Mouse (Mus musculus): Measurements from ENCODE around the gene Myoz1.

DNA sequence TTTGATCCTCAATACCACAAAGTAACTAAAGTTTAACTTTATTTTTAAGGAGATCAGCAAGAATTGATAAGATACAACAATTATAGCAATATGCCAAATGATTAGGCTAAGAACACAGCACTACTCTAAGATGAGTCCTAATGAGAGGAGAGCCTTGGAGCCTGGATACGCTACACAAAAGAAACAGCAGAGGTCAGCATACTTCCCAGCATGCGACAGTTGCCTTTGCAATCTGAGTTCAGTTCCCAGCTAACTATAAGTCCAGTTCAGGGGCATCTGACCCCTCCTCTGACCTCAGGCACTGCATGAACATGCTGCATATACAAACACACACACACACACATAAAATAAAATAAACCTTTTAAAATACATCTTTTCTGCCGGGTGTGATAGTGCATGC lies 10.8 kb downstream of the Myoz1 start:
- peak; percentile 3 for TF ChIP-seq CTCF (IDR thresholded peaks at IDR 0.05; ENCODE audit: low read depth, low read length)
- TF ChIP-seq EP300 (IDR thresholded peaks at IDR 0.05; ENCODE audit: insufficient read depth, low read depth, low read length): no peak
- TF ChIP-seq POLR2A (IDR thresholded peaks at IDR 0.05; ENCODE audit: insufficient read depth, low read length): no peak
